Mouse (Mus musculus) R1 (cell line): ENCODE measurements around the gene Zfpm1.

Experiments
- DNase-seq: peaks from one replicate; pipeline ENCODE4 v3.0.0-alpha.2; 2018; ENCODE audit warnings: low read depth, low spot score

Zfpm1 gene

GRCm38 (mm10) chr8:122274651-122275391, 7.1 kb upstream of the Zfpm1 start:
- DNase-seq: no peak

DNA sequence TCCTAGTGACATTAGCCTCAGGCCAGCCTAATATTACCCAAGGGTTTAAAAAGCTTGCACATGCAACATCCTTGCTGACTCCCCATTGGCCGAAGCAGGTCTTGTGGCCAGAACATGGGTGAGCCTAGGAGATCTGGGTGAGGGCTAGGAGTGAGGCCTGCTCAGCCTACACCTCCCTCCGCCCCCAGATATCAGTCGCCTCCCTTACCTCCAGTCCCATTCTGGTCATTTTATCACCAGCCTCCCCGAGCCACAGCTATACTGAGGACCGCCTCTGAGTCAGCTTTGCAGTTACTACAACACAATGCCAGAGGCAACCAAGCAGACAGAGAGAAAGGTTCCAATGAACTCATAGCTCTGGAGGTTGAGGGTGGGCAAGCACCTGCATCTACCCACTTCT, 5.6 kb upstream of the Zfpm1 start:
- no peak for DNase-seq

DNA sequence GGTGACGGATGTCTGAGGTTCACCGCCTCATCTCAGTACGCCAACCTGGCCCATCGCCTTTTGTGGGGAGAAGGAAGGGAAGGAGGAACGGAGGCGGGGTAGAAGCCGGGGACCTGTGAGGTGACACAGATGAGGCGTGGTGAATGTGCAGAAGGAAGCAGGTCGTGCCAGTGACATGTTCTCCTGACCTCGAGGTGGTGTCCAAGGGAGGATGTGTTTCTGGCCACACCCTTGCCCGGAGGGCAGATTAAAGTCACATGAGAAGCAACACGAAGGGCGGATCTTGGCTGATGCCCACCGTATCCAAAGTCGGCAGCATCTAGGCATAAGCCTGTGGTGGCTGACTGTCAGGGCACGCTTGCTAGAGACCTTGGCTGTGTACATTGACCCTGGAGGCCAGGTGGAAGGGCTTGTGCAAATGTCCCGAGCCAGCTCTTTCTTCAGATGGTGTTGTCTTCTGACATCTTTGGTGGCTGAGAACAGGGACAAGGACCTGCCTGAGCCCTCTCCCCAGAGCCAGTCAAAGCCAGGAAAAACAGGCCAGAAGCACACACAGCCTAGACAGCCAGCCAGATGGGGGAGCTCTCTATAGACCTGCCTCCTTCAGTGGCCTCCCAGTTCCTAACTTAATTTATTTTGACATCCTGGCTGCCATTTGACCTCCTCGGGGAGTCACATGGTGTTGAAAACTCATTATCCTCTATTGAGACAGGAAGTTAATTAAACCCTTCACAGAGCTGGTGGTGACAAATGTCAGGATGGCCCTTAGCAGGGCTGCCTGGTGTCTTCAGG, 4.5 kb upstream of the Zfpm1 start:
- no peak for DNase-seq

GRCm38 (mm10) chr8:122280156-122280555, 1.8 kb upstream of the Zfpm1 start:
- no peak for DNase-seq

- DNase-seq: peak; percentile 86
These were observed 1.2 kb upstream of the Zfpm1 start for GRCm38 (mm10) chr8:122280588-122281316.

DNA sequence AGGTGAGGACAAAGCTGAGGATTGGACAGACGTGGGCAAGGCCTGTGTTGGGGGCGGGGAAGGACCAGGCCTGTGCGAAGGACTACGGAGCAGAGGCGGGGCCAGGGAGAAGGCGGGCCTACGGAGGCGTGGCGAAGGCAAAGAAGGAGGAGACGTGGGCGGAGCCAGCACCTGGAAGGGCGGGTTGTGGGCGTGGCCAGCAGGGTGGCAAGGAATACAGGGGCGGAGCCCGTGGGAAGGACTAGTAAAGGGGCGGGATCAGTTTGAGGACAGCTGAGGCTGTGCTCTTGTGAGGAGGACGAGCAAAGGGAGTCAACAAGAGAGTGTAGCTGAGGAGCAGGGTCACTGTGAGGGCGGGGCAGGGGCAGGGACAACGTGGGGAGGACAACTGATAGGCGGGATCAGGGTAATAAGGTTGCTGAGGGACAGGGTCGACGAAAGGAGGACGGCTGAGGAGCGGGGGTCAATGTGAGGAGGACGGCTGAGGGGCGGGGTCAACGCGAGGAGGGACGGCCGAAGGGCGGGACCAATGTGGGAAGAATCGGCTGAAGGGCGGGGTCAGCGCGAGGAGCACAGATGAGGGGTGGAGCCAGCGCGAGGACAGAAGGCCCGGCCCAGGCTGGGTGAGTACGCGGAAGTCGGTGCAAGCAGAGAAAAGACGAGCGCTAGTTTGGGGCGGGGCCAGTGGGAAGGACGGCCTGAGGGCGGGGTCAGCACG, 465 bp upstream of the Zfpm1 start:
- peak; percentile 95 for DNase-seq

GRCm38 (mm10) chr8:122282501-122283355, 787 bp downstream of the Zfpm1 start:
- DNase-seq: peak; percentile 32

DNA sequence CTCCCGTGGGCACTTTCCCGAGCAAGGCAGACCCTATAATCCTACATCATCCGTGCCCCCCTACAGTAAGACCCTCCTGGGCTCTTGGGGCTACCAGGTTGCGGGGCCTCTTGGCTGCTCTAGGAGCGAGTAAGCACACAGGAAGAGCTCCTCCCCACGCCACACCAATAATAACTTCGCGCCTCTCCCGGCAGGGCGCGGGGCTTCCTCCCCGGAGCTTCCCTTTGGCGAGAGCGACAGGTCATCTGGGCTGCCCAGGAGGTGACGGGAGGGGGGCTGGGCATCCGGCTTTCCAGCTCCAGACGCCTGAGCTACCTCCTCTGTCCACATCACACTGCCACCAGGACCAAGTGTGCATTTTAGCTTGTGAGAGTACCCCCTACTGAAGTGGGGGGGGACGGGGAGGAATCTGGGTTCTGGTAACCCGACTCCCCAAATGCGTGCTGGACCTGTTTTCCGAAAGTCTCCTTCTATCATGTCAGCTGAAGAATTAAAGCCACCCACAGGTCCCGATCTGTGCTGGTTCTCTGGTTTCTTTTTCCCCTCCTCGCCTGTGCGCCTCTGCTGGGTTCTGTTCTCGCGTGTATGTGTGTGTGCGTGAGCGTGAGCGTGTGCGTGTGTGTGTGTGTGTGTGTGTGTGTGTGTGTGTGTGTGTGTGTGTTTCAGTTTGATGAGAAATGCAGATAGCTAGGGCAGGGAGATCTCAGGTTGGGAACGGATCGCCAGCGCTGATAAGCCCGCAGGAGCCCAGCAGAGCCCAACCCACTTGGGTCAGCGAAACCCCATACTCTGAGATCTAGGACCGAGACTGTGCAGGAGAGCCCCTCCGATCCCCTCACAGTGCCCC, 1.6 kb downstream of the Zfpm1 start:
- no peak for DNase-seq

DNA sequence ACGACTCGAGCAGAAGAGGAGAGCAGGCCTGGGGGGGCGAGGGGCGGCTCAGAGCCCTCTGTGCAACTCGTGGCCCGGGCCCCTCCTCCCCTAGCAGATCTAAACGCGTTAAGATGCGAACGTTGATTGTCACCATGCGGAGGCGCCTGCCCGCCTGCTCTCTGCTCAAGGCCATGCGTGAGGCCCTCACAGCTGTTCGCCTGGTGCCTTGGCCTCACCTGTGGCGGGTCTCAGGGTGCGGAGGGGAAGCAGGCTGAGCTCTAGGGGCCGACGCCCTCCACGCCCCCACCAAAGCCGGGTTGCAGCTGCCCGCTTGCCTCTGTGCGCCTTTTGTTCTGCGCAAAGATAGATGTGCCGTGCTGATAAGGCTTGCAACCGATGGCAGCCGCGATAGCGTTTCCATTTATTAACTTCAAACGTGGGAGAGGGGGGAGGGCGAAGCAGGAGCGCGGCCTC, 2.3 kb downstream of the Zfpm1 start:
- peak; percentile 53 for DNase-seq

GRCm38 (mm10) chr8:122284659-122285261, 2.8 kb downstream of the Zfpm1 start:
- DNase-seq: no peak

- DNase-seq: no peak
These were observed 3.8 kb downstream of the Zfpm1 start for GRCm38 (mm10) chr8:122285727-122286126.

DNA sequence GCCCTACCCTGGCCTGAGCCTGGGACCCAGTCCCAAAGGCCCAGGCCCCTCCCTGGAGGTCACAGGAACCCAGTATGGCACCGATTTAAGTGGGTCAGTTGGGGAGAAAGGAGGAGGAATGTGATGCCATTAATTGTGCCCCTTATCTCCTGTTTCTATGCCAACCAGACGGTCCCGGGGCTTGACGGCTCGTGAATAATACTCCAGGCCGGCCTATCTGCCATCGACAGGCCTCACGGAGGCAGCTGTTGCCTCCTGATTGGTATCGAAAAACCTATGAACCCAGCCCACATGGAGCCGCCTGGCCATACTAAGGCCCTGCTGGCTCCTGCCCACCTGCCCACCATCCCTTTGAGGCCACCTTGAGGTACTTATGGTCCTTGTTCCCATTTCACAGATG, 5.0 kb downstream of the Zfpm1 start:
- no peak for DNase-seq

DNA sequence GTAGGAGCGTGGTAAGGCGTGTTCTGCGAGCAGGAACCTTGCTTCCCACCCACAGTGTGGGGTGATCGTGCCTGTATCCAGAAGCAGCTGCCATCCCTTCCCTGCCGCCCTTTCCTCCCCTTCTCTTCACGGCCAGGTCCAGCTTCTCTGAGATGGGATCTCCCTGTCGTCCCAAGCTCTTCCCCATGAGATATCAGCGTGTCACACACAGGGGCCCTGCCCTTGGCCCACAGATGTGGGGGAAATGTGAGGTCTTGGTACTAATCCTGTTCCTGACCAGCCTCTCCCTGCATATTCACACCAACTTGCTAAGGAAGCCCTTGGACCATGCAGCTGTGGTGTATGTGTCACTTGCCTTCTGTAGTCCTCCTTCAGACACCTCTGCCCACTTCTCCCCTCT, 5.8 kb downstream of the Zfpm1 start:
- DNase-seq: no peak

DNA sequence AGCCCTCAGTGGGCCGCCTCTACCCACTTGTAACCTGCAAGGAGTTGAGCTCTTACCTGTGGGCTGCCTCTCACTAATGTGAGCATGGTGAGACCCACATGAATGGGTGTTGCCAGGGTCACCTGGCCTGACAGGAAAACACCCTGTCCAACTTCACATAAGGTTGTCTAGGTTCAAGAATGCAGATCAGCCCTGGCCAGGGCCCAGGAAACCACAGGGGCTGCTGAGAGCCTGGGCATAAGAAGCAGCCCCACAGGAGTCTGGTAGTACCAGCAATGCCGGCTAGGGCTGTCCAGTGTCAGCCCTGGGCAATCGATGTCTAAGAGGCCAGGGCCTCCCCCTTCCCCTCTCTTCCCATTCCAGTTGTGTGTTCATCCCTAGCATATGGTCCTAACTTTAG, 6.4 kb downstream of the Zfpm1 start:
- no peak for DNase-seq

GRCm38 (mm10) chr8:122291075-122291474, 9.1 kb downstream of the Zfpm1 start:
- no peak for DNase-seq

GRCm38 (mm10) chr8:122291549-122291948, 9.6 kb downstream of the Zfpm1 start:
- DNase-seq: no peak

- DNase-seq: no peak
These were observed 11.5 kb downstream of the Zfpm1 start for GRCm38 (mm10) chr8:122293484-122293883.

GRCm38 (mm10) chr8:122294273-122294683, 12.3 kb downstream of the Zfpm1 start:
- peak; percentile 89 for DNase-seq

- DNase-seq: no peak
These were observed 13.4 kb downstream of the Zfpm1 start for GRCm38 (mm10) chr8:122295389-122295788.
